Mouse (Mus musculus): ENCODE measurements around the gene Psmb1. TPM values are rescaled to one million over a fixed set of nuclear protein-coding genes. Genes with fewer than 3 reads are reported as not detected.
"Not testable (repeated sequence)": the region's sequence is repeated elsewhere in the genome, so short reads cannot be mapped to it uniquely, and the experiment has no call there.

The Psmb1 gene
- 247 and 250 TPM in 2 replicates for polyA plus RNA-seq (2015; fragmentation: Nextera tagmentation; extraction: Ambion mirVana)

DNA sequence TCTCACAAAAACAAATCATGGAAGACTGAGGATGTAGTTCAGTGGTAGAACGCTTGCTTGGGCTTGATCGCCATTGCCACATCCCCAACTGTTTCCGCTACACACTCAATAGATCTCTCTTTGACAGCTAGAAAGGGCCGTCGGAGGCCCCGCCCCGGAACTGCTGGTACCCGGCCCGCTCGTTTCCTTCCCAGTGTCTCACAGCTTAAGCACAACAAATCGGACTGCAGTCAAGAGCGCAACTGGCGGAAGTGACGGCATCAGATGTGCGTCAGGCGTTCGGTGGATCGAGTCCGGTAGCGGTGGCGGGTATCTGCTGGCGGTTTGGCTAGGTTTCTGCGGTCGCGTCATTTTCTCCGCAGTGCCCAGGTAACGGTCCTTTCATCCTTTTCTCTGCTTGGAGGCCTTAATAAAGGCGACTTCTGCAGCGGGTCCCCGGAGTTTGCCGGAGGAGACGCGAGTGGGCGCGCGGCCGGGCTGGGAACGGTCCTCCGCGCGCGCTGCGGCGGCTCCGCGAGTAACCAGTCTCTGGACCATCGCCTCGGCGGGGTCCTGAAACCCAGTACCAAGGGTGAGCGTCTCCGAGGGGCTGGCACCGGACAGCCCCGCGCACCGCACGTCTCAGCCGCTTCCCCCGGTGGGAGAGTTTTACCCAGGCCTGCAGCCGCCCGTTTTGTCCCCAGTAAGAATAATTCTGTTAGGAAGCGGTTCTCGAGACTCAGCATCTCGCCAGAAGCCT is at the start of gene Psmb1, which contains the start of gene Tbp:
Gene Psmb1, minus strand, starts transcription at position 96 of the 739 bp plus-strand sequence.
Gene Tbp, plus strand, starts transcription at position 233 of the 739 bp plus-strand sequence.
- Histone ChIP-seq H3K4me1 (peaks cover 43% of the 10 kb centered on the region), H3K4me3 (replicated peaks) (peak within 1 kb of the TSS; percentile 95), H3K27ac (replicated peaks) (peak within 1 kb of the TSS; percentile 92), H3K9ac (replicated peaks) (peak within 1 kb of the TSS; percentile 81), H3K36me3 (peaks cover 17% of the 10 kb centered on the region), H3K4me2 (peak within 1 kb of the TSS; percentile 90), H3K27me3 (replicated peaks) (no peaks in the 10 kb centered on the region), H3K9me3 (replicated peaks) (no peaks in the 10 kb centered on the region)
- under 1% methylated on average over 60 of the region's 63 CpGs for WGBS
- ATAC-seq (ENCODE audit: low FRiP score): peak; percentile 92

DNA sequence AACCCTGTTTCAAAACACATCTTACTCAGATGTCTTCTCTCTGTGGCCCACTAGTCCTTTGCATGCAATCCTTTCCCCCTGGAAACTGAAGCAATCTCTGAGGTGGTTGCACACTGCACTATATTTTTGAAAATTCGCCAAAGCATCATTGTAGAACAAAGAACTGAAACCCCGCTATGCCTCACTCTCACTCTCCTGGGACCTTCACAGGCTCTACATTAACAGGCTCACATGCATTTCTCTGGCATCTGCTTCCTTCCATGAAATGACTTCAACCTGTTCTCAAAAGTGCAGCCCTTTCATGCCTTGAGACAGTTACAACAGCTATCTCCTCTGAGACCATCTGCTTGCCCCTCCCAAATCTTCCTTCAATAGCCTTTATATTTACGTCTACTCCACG is 46.9 kb upstream of the Psmb1 start:
- no peak overlapping the region for H3K9ac ChIP-seq (replicated peaks)
- no peaks in the 10 kb centered on the region for H3K36me3 ChIP-seq
- 70% methylated on average over 4 of the region's 4 CpGs for whole genome bisulfite sequencing
- H3K27ac ChIP-seq (replicated peaks): no peak overlapping the region
- H3K27me3 ChIP-seq (replicated peaks): no peaks in the 10 kb centered on the region
- no peak overlapping the region for H3K4me2 ChIP-seq
- no peak for ATAC-seq (ENCODE audit: low FRiP score)
- H3K4me1 ChIP-seq: no peaks in the 10 kb centered on the region
- no peak overlapping the region for H3K4me3 ChIP-seq (replicated peaks)
- H3K9me3 ChIP-seq (replicated peaks): no peaks in the 10 kb centered on the region

DNA sequence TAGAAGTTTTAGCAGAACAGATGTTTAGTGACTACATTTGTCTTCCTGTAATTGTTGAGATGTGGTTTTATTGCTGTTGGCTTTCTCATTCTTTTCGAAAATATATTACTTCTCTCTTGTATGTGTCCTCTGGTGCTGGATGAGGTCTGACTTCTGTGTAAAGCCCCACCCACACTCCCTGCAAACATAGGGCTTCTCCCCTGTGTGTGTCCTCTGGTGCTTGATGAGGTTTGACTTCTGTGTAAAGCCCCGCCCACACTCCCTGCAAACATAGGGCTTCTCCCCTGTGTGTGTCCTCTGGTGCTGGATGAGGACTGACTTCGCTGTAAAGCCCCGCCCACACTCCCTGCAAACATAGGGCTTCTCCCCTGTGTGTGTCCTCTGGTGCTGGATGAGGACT is 44.3 kb upstream of the Psmb1 start:
- H3K4me2 ChIP-seq; H3K9me3 ChIP-seq (replicated peaks); ATAC-seq (ENCODE audit: low FRiP score); H3K9ac ChIP-seq (replicated peaks); H3K36me3 ChIP-seq; H3K4me3 ChIP-seq (replicated peaks); H3K4me1 ChIP-seq; H3K27me3 ChIP-seq (replicated peaks); H3K27ac ChIP-seq (replicated peaks): not testable (repeated sequence)
- WGBS: 64% methylated on average over 4 of the region's 4 CpGs

DNA sequence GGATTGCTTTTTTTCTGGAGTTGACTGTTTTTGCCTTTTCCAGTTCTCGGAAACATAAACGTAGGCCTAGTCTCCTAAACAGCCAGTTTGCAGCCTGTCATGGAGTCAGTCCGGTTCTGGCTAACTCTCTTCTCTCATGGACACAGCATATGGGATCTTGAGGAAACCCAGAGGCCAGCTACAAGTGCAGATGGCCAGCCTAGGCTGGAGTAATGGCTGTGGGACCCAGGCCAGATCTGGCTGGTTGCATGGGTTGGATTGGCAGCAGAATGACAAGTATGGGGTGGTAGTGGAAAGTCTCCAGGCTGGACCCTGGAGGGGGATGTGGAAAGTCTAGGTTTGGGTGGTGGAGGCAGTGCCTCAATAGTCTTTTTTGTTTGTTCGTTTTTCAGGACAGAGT is 40.8 kb upstream of the Psmb1 start:
- peaks cover 7% of the 10 kb centered on the region for H3K27me3 ChIP-seq (replicated peaks)
- H3K9me3 ChIP-seq (replicated peaks): no peaks in the 10 kb centered on the region
- WGBS: 75% methylated on average over 4 of the region's 4 CpGs
- no peaks in the 10 kb centered on the region for H3K36me3 ChIP-seq
- H3K4me1 ChIP-seq: peaks cover 13% of the 10 kb centered on the region; the same call in 1 of the 2 replicates
- no peak overlapping the region for H3K4me3 ChIP-seq (replicated peaks)
- H3K9ac ChIP-seq (replicated peaks): no peak overlapping the region
- ATAC-seq (ENCODE audit: low FRiP score): no peak
- no peak overlapping the region for H3K4me2 ChIP-seq
- H3K27ac ChIP-seq (replicated peaks): no peak overlapping the region

DNA sequence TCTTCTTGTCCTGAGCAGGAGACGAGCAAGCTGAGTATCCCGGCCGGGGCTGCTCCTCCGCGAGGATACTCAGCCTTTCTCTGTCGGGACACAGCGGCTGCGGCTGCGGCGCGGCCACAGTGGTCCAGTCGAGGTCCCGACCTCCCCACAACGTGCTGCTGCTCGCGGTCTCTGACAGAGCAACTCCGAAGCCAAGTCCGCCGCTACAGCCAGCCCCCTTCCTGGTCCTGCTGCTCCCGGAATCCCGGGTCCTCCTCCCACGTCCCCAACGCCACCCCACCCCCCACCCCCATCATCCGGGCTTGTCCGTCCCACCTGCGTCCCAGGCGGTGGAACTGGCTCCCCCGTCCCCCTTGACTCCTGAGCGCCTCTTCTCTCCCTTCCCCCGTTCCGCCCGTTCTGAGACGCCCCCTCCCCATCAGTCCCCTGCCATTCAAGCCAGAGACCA is 36.9 kb upstream of the Psmb1 start:
- Histone ChIP-seq H3K4me1 (peaks cover 13% of the 10 kb centered on the region; the same call in 1 of the 2 replicates), H3K36me3 (no peaks in the 10 kb centered on the region), H3K27me3 (replicated peaks) (peaks cover 11% of the 10 kb centered on the region), H3K4me3 (replicated peaks) (peak overlapping the region; percentile 51), H3K4me2 (peak overlapping the region; percentile 95), H3K9me3 (replicated peaks) (no peaks in the 10 kb centered on the region), H3K9ac (replicated peaks) (peak overlapping the region; percentile 48), H3K27ac (replicated peaks) (no peak overlapping the region)
- no peak for ATAC-seq (ENCODE audit: low FRiP score)
- 1% methylated on average over 32 of the region's 33 CpGs for WGBS

GRCm38 (mm10) chr17:15535943-15536342 is 36.4 kb upstream of the Psmb1 start:
- no peak for ATAC-seq (ENCODE audit: low FRiP score)
- H3K4me1 ChIP-seq: peaks cover 13% of the 10 kb centered on the region; the same call in 1 of the 2 replicates
- peak overlapping the region; percentile 51 for H3K4me3 ChIP-seq (replicated peaks)
- H3K4me2 ChIP-seq: peak overlapping the region; percentile 95
- H3K27ac ChIP-seq (replicated peaks): no peak overlapping the region
- H3K9ac ChIP-seq (replicated peaks): peak overlapping the region; percentile 48; the same call in 1 of the 2 replicates
- H3K9me3 ChIP-seq (replicated peaks): no peaks in the 10 kb centered on the region
- no peaks in the 10 kb centered on the region for H3K36me3 ChIP-seq
- H3K27me3 ChIP-seq (replicated peaks): peaks cover 11% of the 10 kb centered on the region
- 16% methylated on average over 8 of the region's 8 CpGs for WGBS

DNA sequence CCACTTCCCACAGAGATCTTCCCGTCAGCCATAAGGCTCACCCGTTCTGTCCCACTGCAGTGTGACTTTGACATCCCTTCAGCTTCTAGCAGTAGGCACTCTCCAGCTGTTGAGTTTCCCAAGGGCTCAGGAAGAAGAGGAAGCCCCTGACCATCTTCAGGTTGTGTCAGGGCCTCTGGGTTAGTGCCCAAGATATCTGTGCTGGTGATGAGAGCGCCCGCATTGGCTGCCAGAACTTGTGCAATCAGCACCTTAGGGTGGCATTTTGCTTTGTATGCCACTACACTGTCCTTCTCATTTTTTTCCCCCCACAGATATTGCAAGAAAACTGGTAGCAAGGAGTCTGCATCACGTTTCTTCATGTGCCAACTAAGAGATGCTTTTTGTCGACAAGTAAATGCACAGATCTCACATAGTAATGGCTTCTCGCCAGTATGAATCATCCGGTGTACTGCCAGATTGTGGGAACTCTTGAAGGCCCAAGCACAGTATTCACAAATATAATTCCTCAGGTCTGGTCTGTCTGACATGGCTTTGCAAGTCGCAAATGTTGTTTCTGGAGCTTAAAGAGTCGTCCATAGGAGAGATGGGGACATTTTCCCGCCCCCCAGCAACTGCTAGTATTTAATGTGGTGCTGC is 35.7 kb upstream of the Psmb1 start:
- H3K27ac ChIP-seq (replicated peaks): no peak overlapping the region
- peaks cover 11% of the 10 kb centered on the region for H3K27me3 ChIP-seq (replicated peaks)
- H3K4me2 ChIP-seq: peak overlapping the region; percentile 95; the same call in 1 of the 2 replicates
- WGBS: 72% methylated on average over 11 of the region's 11 CpGs
- H3K4me1 ChIP-seq: peaks cover 13% of the 10 kb centered on the region; the same call in 1 of the 2 replicates
- H3K36me3 ChIP-seq: no peaks in the 10 kb centered on the region
- no peak overlapping the region for H3K9ac ChIP-seq (replicated peaks)
- ATAC-seq (ENCODE audit: low FRiP score): no peak
- H3K9me3 ChIP-seq (replicated peaks): no peaks in the 10 kb centered on the region
- H3K4me3 ChIP-seq (replicated peaks): no peak overlapping the region

- Histone ChIP-seq H3K9me3 (replicated peaks) (no peaks in the 10 kb centered on the region), H3K4me3 (replicated peaks) (no peak overlapping the region), H3K9ac (replicated peaks) (no peak overlapping the region), H3K27me3 (replicated peaks) (peaks cover 2% of the 10 kb centered on the region), H3K27ac (replicated peaks) (no peak overlapping the region), H3K4me1 (peaks cover 18% of the 10 kb centered on the region), H3K4me2 (no peak overlapping the region), H3K36me3 (no peaks in the 10 kb centered on the region)
- no peak for ATAC-seq (ENCODE audit: low FRiP score)
- WGBS: 10% methylated on average over 5 of the region's 5 CpGs
Observed at GRCm38 (mm10) chr17:15530141-15530540, 30.6 kb upstream of the Psmb1 start.

DNA sequence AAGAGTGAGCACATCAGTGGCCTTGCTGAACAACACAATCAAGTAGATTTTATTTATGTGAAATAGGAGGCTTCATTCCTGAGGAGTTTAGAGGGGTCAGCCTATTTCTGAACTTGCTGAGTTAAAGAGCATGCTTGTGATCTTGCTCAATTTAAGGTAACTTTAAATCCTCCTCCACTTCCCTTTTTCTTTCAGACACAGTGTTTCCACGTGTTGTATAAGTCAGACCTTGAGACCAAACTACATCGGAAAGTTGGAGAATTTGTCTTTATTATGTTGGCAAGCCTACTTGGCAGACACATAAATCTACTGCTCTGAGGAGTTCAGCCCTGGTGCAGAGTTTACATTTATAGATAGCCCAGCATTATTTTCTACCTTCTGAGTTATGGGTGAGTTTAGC is 29.3 kb upstream of the Psmb1 start:
- WGBS: 86% methylated on average over 2 of the region's 2 CpGs
- Histone ChIP-seq H3K27ac (replicated peaks) (no peak overlapping the region), H3K27me3 (replicated peaks) (no peaks in the 10 kb centered on the region), H3K4me2 (no peak overlapping the region), H3K4me1 (peaks cover 18% of the 10 kb centered on the region), H3K9ac (replicated peaks) (no peak overlapping the region), H3K9me3 (replicated peaks) (no peaks in the 10 kb centered on the region), H3K36me3 (peaks cover 8% of the 10 kb centered on the region), H3K4me3 (replicated peaks) (no peak overlapping the region)
- no peak for ATAC-seq (ENCODE audit: low FRiP score)

GRCm38 (mm10) chr17:15527811-15528136 is 28.2 kb upstream of the Psmb1 start:
- Histone ChIP-seq H3K27me3 (replicated peaks) (no peaks in the 10 kb centered on the region), H3K9ac (replicated peaks) (peak overlapping the region; percentile 96), H3K27ac (replicated peaks) (peak overlapping the region; percentile 89; the same call in 1 of the 2 replicates), H3K4me2 (peak overlapping the region; percentile 74), H3K4me3 (replicated peaks) (peak overlapping the region; percentile 97), H3K9me3 (replicated peaks) (no peaks in the 10 kb centered on the region), H3K4me1 (peaks cover 18% of the 10 kb centered on the region), H3K36me3 (peaks cover 14% of the 10 kb centered on the region)
- 62% methylated on average over 3 of the region's 3 CpGs for WGBS
- ATAC-seq (ENCODE audit: low FRiP score): no peak

- Histone ChIP-seq H3K36me3 (peaks cover 17% of the 10 kb centered on the region), H3K27me3 (replicated peaks) (no peaks in the 10 kb centered on the region), H3K4me3 (replicated peaks) (peak within 1 kb of the TSS; percentile 97), H3K4me1 (peaks cover 18% of the 10 kb centered on the region), H3K9me3 (replicated peaks) (no peaks in the 10 kb centered on the region), H3K9ac (replicated peaks) (peak within 1 kb of the TSS; percentile 96), H3K4me2 (peak within 1 kb of the TSS; percentile 74), H3K27ac (replicated peaks) (peak within 1 kb of the TSS; percentile 89)
- ATAC-seq (ENCODE audit: low FRiP score): peak; percentile 97
- 2% methylated on average over 55 of the region's 55 CpGs for WGBS
Observed at GRCm38 (mm10) chr17:15526986-15527810, 27.6 kb upstream of the Psmb1 start, which contains the start of gene Pdcd2. Gene Pdcd2 (minus strand): TSS chr17:15527301.
